Mouse (Mus musculus) thymus, postnatal 25 days (tissue): ENCODE data around the gene Herpud1.
A peak's percentile ranks its signal among the peaks of the same experiment; 100 is the strongest.

ENCODE experiments used
- DNase-seq: peaks from one replicate; pipeline ENCODE4 v3.0.0; 2022

Herpud1 gene

DNA sequence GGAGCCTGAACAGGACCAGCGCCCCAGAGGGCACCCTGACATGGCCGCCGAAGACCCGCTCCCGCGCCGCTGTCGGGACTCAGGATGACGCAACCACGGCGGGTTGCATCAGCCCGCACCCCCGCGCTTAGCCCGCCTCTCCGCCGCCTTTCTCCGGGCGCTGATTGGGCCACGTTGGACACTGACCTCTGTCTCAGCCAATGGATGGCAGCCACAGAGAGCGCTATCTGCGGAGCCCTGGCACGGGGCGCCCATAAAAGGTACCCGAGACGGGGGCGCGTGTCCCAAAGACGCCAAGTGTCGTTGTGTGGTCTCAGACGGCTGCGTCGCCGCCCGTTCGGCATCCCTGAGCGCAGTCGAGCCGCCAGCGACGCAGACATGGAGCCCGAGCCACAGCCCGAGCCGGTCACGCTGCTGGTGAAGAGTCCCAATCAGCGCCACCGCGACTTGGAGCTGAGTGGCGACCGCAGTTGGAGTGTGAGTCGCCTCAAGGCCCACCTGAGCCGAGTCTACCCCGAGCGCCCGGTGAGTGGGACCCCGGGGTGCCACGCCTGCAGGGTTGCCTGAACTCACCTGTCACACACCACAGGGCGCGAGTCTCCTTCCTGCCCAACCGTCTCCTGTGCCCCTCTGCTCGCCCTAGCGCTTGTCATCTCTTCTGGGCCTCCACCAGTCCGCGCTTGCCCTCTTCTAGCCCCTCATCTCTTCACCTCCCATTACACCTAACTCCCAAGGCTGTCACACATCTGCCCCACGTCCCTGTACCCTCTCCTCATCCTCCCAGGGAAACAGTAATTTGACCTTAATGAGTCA, at the start of gene Herpud1:
TSS of gene Herpud1 (plus strand) at position 225 of the 813 bp plus-strand sequence.
- DNase-seq = peak; percentile 98

GRCm38 (mm10) chr8:94337559-94337958, 48.7 kb upstream of the Herpud1 start:
- DNase-seq = no peak

- no peak for DNase-seq
Measured at GRCm38 (mm10) chr8:94340796-94341195, 45.4 kb upstream of the Herpud1 start.

GRCm38 (mm10) chr8:94342691-94343090, 43.5 kb upstream of the Herpud1 start:
- no peak for DNase-seq

DNA sequence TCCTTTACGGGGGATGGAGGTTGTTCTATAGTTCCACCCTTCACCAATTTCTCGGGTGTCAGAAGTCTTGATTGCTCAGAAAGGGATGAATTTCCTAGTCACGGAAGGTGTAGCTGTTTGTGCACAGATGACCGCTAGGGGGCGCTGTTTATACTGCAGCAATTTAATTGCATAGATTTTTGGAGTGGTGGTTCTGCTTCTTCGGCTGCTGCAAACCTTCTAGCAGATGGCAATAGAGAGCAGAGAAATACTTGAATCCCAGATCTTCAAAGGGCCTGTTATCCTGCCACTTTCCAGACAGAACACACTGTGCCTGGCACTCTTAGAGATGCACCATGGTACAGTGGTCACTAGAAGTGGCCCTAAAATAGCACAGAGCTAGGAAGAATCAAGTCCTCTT, 42.9 kb upstream of the Herpud1 start:
- peak; percentile 83 for DNase-seq

DNA sequence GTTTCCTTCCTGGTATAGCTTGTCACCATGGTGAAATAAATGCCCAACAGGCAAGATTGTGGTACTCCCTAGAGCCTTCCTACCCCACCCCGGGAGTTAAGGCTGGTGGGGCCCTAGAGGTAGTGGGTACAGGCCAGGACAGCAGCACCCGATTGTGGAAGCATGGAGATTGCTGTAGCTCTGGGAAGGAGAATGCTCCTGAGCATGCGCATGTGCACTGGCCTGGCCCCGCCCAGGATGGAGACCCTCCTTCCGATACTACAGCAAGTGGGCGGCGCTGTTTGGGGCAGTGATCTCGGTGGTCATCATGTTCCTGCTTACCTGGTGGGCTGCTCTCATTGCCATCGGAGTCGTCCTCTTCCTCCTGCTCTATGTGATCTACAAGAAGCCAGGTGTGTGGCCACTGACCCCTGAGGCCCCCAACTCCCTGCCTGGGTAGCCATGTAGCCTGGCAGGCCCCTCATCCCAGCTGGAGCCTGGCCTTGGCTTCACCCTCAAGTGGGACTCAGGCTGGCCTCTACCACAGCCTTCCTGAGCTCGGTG, 42.4 kb upstream of the Herpud1 start:
- no peak for DNase-seq

DNA sequence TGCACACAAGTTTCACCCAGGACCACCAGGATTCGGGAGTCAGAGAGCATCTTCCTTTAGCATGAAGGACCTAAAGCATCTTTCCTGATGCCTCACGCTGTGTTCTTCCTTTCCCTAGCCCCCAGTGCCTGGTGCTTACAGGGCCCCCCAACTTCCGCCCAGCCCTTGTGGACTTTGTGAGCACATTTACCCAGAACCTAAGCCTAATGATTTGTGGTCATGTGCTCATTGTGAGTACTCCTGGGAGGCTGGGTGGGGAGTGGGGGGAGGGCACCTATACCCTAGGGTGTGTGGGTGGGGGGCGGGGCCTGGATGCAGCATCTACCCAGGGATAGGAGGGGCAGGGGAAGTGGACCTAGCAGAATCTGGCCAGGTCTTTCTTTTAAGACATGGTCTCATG, 40.6 kb upstream of the Herpud1 start:
- DNase-seq = no peak

DNA sequence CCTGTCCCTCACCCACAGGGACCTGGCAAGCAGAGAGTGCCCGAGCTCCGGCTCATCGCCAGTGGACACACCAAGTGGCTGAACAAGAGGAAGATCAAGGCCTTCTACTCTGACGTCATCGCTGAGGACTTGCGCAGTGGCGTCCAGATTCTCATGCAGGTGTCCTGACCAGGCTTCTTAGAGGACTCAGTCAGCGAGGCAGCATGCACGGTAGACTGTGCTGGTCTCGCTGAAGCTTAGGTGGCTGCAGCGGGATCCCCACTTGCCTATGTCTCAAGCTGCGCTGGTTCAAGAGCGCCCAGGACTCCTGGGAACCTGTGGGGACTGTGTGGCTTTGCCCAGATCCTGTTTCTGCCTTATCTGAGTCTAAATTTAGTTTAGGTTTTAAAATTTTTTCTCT, 40.0 kb upstream of the Herpud1 start:
- DNase-seq = no peak

DNA sequence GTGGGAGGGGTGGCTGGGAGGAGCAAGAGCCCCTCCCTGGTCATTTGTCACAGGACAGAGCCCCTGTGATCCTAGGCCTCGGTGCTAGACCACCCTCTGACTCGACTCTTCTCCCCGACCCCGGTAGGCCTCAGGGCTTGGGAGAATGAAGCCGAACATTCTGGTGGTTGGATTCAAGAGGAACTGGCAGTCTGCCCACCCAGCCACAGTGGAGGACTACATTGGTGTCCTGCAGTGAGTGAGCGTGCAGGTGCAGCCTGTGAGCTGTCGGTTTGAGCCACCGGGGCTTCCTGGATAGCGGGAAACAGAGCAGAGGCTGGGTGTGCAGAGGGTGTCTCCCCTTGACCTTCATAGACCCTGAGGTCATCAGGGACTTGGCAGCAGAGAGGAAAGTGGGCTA, 37.8 kb upstream of the Herpud1 start:
- no peak for DNase-seq

DNA sequence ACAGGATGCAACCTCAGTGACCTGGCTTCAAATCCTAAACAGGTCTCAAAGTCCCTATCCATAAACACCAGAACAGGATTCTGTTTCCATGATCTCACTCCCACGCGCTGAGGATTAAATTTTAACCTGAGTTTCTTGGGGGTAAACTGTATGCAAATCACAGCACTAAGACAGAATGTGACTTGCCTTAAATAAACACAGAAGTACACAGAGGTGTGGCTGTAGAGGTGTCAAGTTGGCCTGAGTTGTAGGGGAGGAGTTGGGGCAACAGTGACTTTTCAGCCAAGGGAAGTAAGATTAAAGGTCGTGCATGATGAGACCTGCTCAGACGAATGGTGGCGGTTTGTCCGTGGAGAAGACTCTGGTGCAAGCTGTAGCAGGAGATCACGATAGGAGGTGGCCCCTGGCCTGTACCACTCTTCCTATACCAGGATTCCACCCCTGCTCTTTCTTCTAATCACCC, 32.1 kb upstream of the Herpud1 start:
- DNase-seq = no peak

DNA sequence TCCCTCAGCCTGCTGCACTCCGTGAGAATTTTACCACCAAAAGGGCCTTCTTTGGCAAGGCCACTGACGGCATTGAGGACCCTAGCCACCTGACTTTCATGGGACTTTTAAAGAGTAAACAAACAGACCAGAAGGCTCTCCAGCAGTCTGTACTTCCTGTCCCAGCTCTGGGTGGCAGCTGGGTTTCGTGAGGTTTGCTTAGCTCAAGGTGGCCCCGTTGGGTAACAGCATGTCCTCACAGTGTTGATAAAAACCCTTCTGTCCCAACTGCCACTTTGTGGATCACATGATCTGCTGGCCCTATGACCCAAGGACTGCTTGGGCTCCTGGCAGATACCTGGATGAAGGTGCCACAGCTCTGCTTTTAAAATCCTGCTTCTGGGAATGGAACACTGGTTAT, 31.7 kb upstream of the Herpud1 start:
- DNase-seq = peak; percentile 67

DNA sequence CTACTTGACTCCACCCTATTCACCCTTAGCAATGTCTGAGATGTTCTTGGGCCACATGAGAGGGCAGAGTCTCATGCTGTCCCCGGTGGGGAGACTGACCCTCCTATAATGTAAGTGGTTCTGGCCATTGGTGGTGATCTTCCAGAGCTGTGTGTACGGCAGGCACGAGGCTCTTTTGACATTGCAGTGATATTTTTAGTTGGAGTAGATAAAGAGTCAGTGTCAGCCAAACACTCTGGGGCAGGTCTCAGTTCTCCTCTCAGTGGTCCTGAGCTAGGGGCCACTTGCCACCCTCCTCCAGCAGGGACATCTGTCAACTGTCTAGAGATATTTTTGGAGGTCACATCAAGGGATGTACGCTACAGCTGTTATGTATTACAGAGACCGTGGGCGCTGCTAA, 29.0 kb upstream of the Herpud1 start:
- DNase-seq = no peak

DNA sequence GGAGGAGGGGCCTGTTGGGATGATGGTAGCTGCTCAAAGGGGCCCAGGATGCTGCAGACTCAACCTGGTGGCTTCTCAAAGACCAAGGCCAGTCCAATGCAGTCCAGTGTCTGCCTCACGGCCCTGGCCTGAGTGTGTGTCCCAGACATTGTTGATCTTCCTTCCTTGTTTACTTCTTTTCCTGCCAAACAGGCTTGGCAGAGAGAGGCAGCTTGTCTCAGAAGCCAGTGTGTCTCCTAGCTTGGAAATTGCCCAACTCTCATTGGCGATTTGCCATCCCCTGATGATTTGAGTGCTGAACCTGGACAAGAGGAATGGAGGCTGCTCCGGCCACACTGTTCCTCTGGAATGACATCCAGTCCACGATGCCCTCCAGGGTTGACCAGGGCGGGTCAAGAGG, 27.7 kb upstream of the Herpud1 start:
- DNase-seq = no peak

DNA sequence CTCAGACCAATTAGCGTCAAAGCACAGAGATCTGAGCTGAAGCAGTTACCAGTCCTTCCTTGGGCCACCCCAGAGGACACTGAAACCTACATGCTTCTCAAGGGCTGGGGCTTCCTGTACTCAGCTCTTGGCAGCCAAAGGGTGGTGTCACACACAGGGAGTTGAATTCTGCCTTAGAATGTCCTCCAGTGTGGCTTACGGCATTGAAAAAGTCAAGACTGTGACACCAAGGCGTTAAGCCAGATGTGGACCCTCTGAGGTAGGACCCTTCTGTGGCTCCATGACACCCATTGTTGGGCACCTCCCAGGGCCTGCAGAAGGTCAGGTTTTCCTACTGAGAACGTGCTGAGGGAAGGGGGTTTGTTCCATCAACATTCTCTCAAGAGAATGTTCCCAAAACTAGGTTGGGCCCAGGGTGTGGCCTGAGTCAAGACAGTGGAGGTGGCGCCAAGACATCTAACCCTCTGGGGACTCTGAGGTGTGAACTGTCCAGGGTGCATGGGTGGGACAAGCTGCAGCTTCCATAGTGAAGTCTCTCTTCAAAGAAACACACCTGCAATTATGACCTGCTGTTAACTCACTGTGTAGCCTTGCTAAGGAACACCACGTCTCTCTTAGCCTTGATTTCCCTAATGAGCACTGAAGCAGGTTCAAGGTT, 24.3 kb upstream of the Herpud1 start:
- no peak for DNase-seq

DNA sequence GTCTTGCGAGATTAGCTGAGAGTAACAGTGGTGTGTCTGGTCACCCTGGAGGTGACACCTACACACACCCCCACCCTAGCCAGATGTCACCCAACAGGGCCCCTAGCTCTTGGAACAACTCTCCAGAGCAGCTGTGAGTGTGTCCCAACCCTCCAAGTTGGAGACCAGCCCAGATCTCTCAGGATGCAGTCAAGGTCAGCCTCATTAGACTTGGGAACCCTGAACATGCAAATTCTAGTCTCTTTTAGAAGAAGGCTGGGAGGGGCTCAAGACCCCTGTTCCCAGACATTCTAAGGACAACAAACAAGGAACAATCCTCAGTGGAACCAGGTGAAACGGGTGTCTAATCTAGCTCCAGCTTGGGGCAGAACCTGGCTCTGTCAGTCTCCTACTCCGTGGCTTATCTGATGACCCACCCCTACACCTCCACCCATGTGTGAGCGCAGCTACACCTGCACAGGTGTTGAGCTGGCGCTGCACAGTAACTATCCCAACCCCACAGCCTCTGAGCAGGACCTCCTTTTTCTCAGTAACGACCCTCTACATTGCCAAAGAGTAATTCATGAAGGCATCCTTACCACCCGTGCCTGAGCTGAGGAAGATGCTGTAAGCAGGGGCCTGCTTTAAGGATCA, 23.5 kb upstream of the Herpud1 start:
- DNase-seq = no peak

DNA sequence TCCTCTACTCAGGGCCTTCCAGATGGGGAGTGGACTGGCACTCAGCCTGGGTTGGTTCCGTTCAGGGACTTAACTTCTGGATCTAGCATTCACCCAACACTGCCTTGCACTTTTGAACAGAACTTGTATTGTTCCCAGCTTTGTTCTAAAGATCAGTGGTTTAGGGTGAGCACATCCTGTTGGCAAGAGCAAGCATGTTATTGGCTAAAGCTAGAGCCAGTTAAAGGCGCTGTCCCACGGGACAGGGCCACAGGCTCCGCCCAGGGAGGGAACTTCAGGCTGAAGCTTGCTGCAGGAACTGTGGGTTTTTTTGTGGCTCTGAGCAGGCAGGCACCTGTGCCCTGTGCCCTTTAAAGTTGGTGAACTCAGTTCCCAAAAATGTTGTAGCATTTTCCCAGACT, 22.9 kb upstream of the Herpud1 start:
- DNase-seq = peak; percentile 88

GRCm38 (mm10) chr8:94363906-94364305, 22.3 kb upstream of the Herpud1 start:
- peak; percentile 38 for DNase-seq

GRCm38 (mm10) chr8:94364686-94365312, 21.4 kb upstream of the Herpud1 start:
- DNase-seq = no peak

DNA sequence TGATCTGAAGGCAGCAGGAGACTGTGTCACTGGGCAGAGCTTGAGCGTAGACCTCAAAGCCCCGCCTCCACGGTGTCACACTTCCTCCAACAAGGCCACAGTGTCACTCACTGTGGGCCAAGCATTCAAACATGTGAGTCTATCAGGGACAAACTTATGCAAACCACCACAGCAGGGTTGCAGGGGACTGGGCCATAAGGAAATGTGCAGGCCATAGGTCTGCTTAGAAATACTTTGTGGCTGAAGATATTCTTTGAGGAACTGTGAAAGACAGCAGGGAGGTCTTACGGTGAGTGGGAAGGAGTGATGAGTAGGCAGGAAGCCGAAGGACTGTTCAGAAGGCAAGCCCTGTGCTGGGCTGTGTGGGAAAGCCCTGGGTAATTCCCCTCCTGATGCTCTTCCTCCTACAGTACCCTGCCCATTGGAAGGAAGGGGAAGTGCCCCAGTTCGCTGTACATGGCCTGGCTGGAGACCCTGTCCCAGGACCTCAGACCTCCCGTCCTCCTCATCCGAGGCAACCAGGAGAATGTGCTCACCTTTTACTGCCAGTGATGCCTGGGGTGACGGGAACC, 20.7 kb upstream of the Herpud1 start:
- DNase-seq = peak; percentile 85

- no peak for DNase-seq
Measured at GRCm38 (mm10) chr8:94370839-94371238, 15.4 kb upstream of the Herpud1 start.

DNA sequence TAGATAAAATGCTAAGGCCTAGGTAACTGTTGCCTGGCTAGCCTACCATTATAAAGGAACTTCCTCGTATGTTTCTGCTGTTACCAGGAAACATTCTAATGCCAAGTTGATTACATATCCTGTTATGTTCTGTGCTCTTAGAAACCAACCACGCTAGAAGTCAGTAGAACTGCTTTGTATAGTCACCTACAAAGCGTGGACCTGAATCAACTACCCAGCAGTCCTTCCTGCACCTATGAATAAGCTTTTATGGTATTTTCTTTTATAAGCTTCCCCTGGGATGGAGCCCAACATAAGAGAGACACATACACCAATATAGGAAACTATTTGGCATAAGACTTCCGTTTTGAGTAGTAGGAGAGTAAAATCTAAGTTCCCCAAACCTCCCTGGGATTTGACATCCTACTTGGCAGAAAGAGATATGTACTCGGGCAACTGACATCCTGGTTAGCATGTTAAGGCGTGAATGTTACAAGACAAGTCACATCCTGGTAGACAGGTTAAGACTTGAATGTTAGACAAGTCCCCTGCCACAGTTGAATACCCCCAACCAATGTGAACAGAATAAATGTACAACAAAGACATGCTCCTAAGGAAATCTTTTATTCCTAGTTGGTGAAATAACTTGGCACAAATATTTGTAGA, 13.2 kb upstream of the Herpud1 start:
- DNase-seq = no peak

GRCm38 (mm10) chr8:94375551-94375991, 10.7 kb upstream of the Herpud1 start:
- no peak for DNase-seq
